Mouse (Mus musculus) E14TG2a.4 (cell line): ENCODE results near the gene A930009A15Rik.

Experiments
- H3K27me3 ChIP-seq: 2 replicates; pipeline ENCODE4 v1.6.1; 2014; ENCODE audit warnings: low read length, control low read depth; ENCODE audit not compliant: insufficient read depth
- H3K36me3 ChIP-seq: 2 replicates; pipeline ENCODE4 v1.6.1; 2014; ENCODE audit warnings: low read length, control low read depth; ENCODE audit not compliant: insufficient read depth
- H3K4me1 ChIP-seq: replicated peaks from 2 replicates; pipeline ENCODE4 v1.6.1; 2014; ENCODE audit warnings: low read depth, low read length, control low read depth
- H3K4me3 ChIP-seq: replicated peaks from 2 replicates; pipeline ENCODE4 v1.5.1; 2014; ENCODE audit warnings: mild to moderate bottlenecking, low read length
- H3K9me3 ChIP-seq: 2 replicates; pipeline ENCODE4 v1.6.1; 2014; ENCODE audit warnings: low read length, control low read depth
- CTCF ChIP-seq: conservative IDR thresholded peaks from 2 replicates; pipeline ENCODE4 v1.5.1; 2014; ENCODE audit warnings: low read length
- NANOG ChIP-seq: IDR thresholded peaks from 2 replicates; pipeline ENCODE4 v1.6.1; 2014; ENCODE audit warnings: borderline replicate concordance, low read length, mixed read lengths
- POU5F1 ChIP-seq: IDR thresholded peaks from 2 replicates; pipeline ENCODE4 v1.6.1; 2014; ENCODE audit warnings: low read length, borderline replicate concordance

A930009A15Rik gene

DNA sequence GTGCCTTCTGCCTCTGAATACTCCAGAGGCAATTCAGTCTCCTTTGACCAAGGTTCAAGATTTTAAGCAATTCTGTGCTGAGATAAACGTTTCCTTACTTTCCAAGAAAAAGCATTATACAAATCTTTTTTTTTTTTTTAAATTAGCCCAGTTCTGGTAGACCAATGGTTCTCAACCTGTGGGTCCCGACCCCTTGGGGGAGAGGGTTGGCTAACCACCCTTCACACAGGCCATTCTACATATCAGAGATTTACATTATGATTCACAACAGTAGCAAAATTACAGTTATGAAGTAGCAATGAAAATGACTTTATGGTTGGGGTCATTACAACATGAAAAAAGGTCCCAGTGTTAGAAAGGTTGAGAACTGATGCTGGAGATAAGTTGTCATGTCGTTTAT is 18.7 kb upstream of the A930009A15Rik start:
- TF ChIP-seq NANOG (no peak), CTCF (no peak), POU5F1 (no peak)
- Histone ChIP-seq H3K4me3 (no peak overlapping the region), H3K36me3 (no peaks in the 10 kb centered on the region), H3K27me3 (no peaks in the 10 kb centered on the region), H3K9me3 (no peaks in the 10 kb centered on the region), H3K4me1 (no peaks in the 10 kb centered on the region)

DNA sequence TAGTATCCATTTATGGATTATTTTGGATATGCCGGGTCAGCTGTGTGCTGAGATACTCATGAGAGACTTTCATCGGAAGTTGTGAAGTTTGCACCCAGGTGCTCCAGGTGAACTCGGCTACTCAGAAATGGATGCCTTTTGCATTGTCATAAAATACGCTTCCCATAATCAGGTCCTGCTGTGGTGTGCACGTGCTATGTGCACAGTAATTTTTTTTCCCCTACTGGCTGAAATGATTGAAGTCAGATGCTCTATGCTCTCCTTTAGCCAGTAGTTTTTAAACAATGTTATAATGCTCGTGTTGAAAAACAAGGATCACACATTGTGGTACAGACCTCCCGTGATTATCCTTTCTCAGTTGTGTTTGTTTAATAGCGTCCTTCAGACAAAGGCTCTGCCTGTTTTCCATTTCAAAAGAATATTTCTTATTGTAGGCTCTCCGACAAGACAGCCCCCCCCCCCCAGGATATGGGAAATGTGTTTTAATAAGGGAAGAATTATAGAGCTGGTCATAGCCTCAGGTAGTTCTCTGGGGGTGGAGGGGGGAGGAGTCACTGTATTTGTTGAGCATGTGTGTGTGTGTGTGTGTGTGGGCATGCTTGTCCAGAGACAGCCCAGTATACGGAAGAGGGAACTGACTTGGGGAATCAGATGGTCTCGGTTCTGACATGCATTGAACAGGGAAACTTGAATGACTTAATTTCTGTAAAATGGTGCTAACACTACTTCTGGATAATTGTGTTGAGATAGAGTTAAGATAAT is 16.3 kb upstream of the A930009A15Rik start:
- Histone ChIP-seq H3K4me1 (peaks cover 11% of the 10 kb centered on the region), H3K27me3 (no peaks in the 10 kb centered on the region), H3K9me3 (no peaks in the 10 kb centered on the region), H3K4me3 (no peak overlapping the region), H3K36me3 (no peaks in the 10 kb centered on the region)
- TF ChIP-seq CTCF (no peak), NANOG (no peak), POU5F1 (no peak)

DNA sequence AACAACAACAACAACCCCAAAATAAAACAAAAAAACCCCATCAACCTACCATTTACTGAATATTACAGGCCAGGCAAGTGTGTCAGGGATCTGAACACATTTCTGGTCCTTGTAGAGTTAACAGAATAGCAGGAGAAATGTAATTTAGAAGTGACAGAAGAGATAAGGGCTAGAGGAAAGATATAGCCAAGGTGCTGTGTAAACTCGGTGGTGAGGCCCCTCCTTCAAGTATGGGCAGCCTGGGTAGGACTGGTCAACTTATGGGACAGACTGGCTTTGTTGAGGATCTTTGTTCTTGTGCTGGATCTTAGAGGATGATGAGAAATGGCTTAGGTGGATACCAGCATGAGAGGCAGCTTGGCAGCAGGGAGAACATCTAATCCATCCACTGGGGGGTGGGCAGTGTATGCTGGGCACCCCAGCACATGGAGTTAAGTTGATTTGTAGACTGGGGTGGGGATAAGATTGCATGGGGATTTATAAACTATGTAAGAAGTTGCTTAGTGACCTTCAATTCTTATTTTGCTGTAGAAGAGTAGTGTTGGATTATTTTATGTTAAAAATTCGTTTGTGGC is 14.5 kb upstream of the A930009A15Rik start:
- Histone ChIP-seq H3K4me1 (peaks cover 11% of the 10 kb centered on the region), H3K36me3 (no peaks in the 10 kb centered on the region), H3K4me3 (no peak overlapping the region), H3K9me3 (no peaks in the 10 kb centered on the region), H3K27me3 (no peaks in the 10 kb centered on the region)
- TF ChIP-seq NANOG (no peak), POU5F1 (no peak), CTCF (no peak)

DNA sequence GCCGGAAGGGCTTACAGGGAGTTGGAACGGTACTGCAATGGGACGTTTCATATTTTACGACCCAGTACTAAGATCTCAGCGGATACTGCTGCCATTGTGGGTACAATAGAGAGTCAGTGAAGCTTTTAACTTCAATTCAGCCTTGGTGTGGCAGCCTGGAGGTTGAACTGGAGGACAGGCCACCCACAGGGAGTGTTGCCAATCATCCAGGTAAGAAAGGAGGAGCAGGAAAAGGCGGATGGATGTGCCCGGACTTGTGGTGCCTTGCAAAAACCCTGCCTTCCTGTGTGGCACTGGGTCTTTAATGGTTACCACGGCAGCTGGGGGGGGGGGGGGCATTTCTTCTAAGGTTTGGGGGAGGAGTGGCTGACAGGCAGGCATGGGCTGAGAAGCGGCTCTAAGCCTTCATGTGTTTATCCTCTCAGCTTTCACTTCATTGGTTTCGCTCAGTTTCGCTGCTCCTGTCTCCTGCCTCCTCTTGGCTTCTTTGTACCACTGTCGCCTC is 13.0 kb upstream of the A930009A15Rik start:
- H3K9me3 ChIP-seq = no peaks in the 10 kb centered on the region
- H3K4me3 ChIP-seq = 0 out of 2 replicates have a peak overlapping the region, but pooled peaks have one; percentile 33
- no peaks in the 10 kb centered on the region for H3K27me3 ChIP-seq
- no peaks in the 10 kb centered on the region for H3K36me3 ChIP-seq
- no peak for TF ChIP-seq POU5F1
- no peak for TF ChIP-seq NANOG
- no peak for TF ChIP-seq CTCF
- peaks cover 13% of the 10 kb centered on the region for H3K4me1 ChIP-seq

DNA sequence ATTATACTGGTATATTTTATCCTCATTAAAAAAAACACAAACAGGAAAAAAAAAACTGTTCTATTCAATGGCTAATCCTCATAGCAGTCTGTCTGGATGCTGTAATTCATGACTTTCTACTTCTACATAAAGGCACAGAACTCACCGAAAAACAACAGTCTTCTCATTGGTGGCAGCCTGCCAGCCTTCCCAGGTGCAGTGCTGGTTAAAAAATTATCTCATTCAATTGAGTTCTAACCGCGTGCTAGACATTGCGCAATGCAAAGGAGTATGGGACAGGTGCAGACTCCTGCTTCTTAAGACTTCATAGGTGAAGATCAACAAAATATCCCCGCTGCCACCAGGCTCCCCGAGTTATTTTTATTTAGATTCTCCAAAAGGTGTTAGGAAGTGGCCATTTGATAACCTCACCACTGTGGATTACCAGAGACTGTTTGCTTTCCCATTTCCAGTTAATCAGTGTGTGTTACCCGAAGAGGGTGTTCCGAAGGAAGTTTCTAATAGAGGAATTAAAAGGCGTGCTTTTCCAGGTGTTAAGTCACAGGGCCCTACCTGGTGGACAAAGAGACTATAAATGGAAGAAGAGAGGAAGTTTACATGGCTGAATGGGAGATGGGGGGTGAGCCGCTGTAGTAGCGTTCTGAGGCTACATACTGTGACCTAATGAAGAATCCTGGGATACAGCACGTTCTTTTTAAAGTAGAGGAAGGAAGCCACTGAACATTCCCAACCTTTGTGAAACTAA is 8.5 kb upstream of the A930009A15Rik start:
- H3K36me3 ChIP-seq = no peaks in the 10 kb centered on the region
- no peaks in the 10 kb centered on the region for H3K9me3 ChIP-seq

DNA sequence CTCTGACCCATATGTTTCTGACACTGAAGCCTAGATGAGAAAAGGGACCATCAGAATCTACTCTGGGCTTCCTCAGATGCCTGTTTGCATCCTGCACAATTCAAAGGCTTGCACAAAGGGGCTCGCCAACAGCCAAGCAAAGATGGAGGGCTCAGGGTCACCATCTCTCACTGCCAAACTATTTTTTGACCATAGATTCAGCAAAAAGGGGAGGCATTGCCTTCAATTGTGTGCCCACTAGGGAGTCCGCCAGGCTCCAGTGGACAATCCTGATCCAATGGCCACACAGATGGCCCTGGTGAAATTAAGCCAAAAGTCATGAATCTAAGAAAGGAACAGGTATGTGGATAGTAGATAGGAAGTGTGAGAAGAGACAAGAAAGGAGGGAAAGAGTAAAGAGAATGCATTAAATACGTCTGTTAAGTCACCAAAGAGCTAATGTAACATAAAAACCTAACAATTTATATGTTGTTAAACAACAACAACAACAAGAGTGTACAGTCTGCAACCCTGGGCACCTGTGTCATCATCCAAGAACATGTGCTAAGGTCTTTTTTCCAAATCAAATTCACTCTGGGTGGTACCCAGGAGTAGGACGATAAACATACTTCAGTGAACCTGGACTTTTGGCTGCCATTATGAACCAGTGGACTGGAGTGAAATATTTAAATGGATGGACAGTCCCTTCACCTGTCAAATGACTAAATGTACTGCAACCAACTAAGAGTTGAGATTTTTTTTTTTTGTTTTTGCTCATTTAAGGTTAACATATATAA is 6.7 kb upstream of the A930009A15Rik start:
- Histone ChIP-seq H3K27me3 (0 out of 2 replicates have a peak, but pooled peaks cover 3% of the 10 kb centered on the region), H3K4me1 (peaks cover 6% of the 10 kb centered on the region; the same call in 1 of the 2 replicates), H3K4me3 (no peak overlapping the region), H3K9me3 (peaks cover 6% of the 10 kb centered on the region), H3K36me3 (no peaks in the 10 kb centered on the region)
- TF ChIP-seq POU5F1 (no peak), NANOG (no peak), CTCF (no peak)

More for the DNA sequence above, 8.5 kb upstream of the A930009A15Rik start:
- Histone ChIP-seq H3K4me1 (peaks cover 15% of the 10 kb centered on the region), H3K4me3 (no peak overlapping the region), H3K27me3 (0 out of 2 replicates have a peak, but pooled peaks cover 3% of the 10 kb centered on the region)
- TF ChIP-seq NANOG (no peak), POU5F1 (no peak), CTCF (no peak)

DNA sequence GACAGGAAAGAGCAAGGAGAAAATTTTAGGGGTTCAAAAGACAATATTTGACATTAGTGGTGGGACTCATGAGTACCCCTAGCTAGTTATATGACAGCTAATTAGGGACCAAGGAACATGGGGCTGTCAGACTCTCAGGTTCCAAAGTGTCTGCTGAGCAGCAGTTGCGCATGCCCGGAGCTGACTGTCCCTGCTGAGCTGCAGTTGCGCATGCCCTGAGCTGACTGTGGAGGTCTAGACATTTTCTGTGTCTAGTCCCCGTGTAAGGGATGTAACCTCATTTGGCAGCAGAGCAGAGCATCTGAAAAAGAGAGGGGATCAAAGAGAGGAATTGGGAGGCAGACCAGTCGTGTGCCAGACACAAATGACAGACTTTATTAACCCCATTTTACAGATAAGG is 5.8 kb upstream of the A930009A15Rik start:
- TF ChIP-seq NANOG (no peak), CTCF (no peak), POU5F1 (no peak)
- Histone ChIP-seq H3K27me3 (0 out of 2 replicates have a peak, but pooled peaks cover 3% of the 10 kb centered on the region), H3K4me1 (peaks cover 6% of the 10 kb centered on the region; the same call in 1 of the 2 replicates), H3K9me3 (peaks cover 12% of the 10 kb centered on the region), H3K4me3 (no peak overlapping the region), H3K36me3 (no peaks in the 10 kb centered on the region)
